Mouse (Mus musculus) erythroblast, embryonic 14.5 days (primary cell): Measurements from ENCODE around the gene Prph2.

Experiments used
- GATA1 ChIP-seq: IDR thresholded peaks from 2 replicates; pipeline ENCODE4 v1.6.1; 2012; ENCODE audit warnings: low read length, inconsistent platforms, mixed read lengths
- TAL1 ChIP-seq: IDR thresholded peaks from 3 replicates; pipeline ENCODE4 v1.6.1; 2012; ENCODE audit warnings: low read length, inconsistent platforms, mixed read lengths

DNA sequence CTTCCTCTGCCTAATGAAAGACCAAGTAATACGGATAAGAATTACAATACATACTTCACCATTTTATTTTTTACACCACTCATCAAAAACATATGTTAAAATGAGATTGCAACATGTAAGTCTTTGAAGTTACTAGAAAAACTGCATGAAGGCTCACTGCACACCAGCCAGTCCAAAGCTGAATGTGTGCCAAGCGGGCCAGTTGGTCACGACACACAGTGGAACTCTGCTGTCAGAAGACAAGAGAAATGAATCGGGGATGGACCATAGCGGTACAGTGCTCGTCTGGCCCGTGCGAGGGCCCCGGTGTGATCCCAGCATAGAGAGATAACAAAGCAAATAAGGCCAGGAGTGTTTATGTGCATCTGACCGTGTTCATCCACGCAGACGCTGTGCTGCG, 52.9 kb downstream of the Prph2 start:
- TF ChIP-seq TAL1, result no peak
- no peak for TF ChIP-seq GATA1
